Mouse (Mus musculus): Measurements from ENCODE around the gene Wrb. TPM values are rescaled to one million over a fixed set of nuclear protein-coding genes. Genes with fewer than 3 reads are reported as not detected.
"Not testable (repeated sequence)": the region's sequence is repeated elsewhere in the genome, so short reads cannot be mapped to it uniquely, and the experiment has no call there.

The Wrb gene
- 52.4 and 53.3 TPM in 2 replicates for polyA plus RNA-seq (2015; fragmentation: Nextera tagmentation; extraction: Ambion mirVana)

DNA sequence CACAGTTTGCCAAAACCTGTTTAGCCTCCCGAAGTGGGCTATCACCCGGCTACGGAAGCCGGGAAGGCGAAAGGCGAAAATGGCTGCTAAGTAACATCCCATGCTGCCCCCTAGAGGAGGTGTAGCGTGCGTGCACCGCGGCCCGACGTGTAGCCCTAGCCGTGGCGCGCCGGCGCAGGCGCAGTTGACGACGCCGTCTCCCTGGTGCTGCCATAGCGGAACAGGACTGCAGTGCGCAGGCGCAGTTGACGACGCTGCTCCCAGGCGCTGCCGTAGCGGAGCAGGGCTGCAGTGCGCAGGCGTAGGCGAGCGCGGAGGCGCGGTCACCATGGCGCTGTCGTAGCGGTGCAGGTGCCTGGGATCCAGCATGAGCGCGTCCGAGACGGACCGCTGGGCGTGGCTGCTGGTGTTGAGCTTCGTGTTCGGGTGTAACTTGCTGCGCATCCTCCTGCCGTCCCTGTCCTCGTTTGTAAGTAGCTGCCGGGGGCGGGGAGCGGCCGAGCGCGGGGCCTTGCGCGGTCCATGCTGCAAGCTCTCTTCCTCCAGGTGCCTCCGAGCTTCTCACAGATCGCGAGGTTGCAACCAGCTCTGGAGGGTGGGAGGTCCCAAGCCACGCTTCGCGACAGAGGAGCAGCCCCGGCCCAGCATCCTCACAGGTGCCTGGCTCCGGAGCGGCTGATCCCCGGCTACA lies at the start of gene Wrb:
TSS of gene Wrb (plus strand) at position 298 of the 691 bp plus-strand sequence.
- peak within 1 kb of the TSS; percentile 87 for H3K4me2 ChIP-seq (ENCODE audit: low read depth, low read length)
- peak within 1 kb of the TSS; percentile 36 for H3K27ac ChIP-seq (ENCODE audit: low read length)
- peak; percentile 94 for ATAC-seq (replicated peaks; ENCODE audit: extremely low read depth, insufficient read depth, low FRiP score)
- H3K9ac ChIP-seq (ENCODE audit: low read length), result peak within 1 kb of the TSS; percentile 81
- H3K4me1 ChIP-seq (ENCODE audit: control insufficient read depth, insufficient read depth, low read length), result peaks cover 23% of the 10 kb centered on the region
- H3K36me3 ChIP-seq (ENCODE audit: control insufficient read depth, insufficient read depth), result no peaks in the 10 kb centered on the region
- H3K9me3 ChIP-seq (replicated peaks; ENCODE audit: control insufficient read depth, low read length), result no peaks in the 10 kb centered on the region
- peak within 1 kb of the TSS; percentile 78 for H3K4me3 ChIP-seq (ENCODE audit: low read length)
- H3K27me3 ChIP-seq (ENCODE audit: control insufficient read depth, insufficient read depth, low read length), result no peaks in the 10 kb centered on the region
- WGBS, result under 1% methylated on average over 68 of the region's 68 CpGs

- no peaks in the 10 kb centered on the region for H3K36me3 ChIP-seq (ENCODE audit: control insufficient read depth, insufficient read depth)
- no peak overlapping the region for H3K4me3 ChIP-seq (ENCODE audit: low read length)
- no peak overlapping the region for H3K27ac ChIP-seq (ENCODE audit: low read length)
- no peak for ATAC-seq (replicated peaks; ENCODE audit: extremely low read depth, insufficient read depth, low FRiP score)
- H3K9me3 ChIP-seq (replicated peaks; ENCODE audit: control insufficient read depth, low read length), result no peaks in the 10 kb centered on the region
- no peak overlapping the region for H3K9ac ChIP-seq (ENCODE audit: low read length)
- no peaks in the 10 kb centered on the region for H3K27me3 ChIP-seq (ENCODE audit: control insufficient read depth, insufficient read depth, low read length)
- H3K4me2 ChIP-seq (ENCODE audit: low read depth, low read length), result no peak overlapping the region
- H3K4me1 ChIP-seq (ENCODE audit: control insufficient read depth, insufficient read depth, low read length), result peaks cover 11% of the 10 kb centered on the region; the same call in 1 of the 2 replicates
- WGBS, result 83% methylated on average over 5 of the region's 5 CpGs
Measured at GRCm38 (mm10) chr16:96095966-96096365, 49.2 kb upstream of the Wrb start.

DNA sequence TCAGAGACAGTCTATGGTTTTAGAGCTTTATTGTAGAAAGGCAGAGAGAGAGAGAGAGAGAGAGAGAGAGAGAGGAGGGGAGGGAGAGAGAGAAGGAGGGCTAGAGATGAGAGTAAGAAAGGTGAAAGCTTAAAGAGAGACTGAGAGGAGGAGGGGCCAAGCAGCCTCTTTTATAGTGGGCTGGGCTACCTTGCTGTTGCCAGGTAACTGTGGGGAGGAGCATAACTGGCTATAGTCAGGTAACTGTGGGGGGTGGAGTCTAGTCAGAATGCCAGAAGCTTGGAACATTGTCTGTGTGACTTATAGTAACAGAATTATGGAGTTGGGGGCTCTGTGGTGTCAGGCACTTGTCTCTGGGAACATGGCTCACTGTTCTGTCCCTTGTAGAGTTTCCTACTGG lies 47.4 kb upstream of the Wrb start:
- ATAC-seq (replicated peaks; ENCODE audit: extremely low read depth, insufficient read depth, low FRiP score); H3K9ac ChIP-seq (ENCODE audit: low read length); H3K27ac ChIP-seq (ENCODE audit: low read length); H3K4me3 ChIP-seq (ENCODE audit: low read length); H3K9me3 ChIP-seq (replicated peaks; ENCODE audit: control insufficient read depth, low read length); H3K4me2 ChIP-seq (ENCODE audit: low read depth, low read length); H3K4me1 ChIP-seq (ENCODE audit: control insufficient read depth, insufficient read depth, low read length); H3K27me3 ChIP-seq (ENCODE audit: control insufficient read depth, insufficient read depth, low read length); H3K36me3 ChIP-seq (ENCODE audit: control insufficient read depth, insufficient read depth): not testable (repeated sequence)

DNA sequence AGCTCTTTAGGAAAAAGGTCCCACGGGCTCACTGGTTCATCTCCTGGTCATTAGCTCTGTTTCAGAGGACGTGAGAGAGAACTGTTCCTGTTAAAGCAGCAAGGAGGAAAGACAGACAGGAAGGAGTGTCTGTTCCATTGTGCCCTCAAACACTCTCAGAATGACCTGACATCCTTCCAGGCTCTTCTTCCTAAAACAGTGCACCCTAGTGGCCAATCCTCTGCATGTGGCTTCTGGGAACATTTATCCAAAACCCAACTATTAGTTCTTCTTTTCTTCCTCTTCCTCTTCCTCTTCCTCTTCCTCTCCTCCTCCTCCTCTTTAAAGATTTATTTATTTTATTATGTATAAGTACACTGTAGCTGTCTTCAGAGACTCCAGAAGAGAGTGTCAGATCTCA lies 42.2 kb upstream of the Wrb start:
- Histone ChIP-seq H3K9ac (ENCODE audit: low read length) (no peak overlapping the region), H3K4me1 (ENCODE audit: control insufficient read depth, insufficient read depth, low read length) (0 out of 2 replicates have a peak, but pooled peaks cover 2% of the 10 kb centered on the region), H3K27ac (ENCODE audit: low read length) (no peak overlapping the region), H3K36me3 (ENCODE audit: control insufficient read depth, insufficient read depth) (no peaks in the 10 kb centered on the region), H3K4me3 (ENCODE audit: low read length) (no peak overlapping the region), H3K4me2 (ENCODE audit: low read depth, low read length) (no peak overlapping the region), H3K27me3 (ENCODE audit: control insufficient read depth, insufficient read depth, low read length) (no peaks in the 10 kb centered on the region), H3K9me3 (replicated peaks; ENCODE audit: control insufficient read depth, low read length) (no peaks in the 10 kb centered on the region)
- no peak for ATAC-seq (replicated peaks; ENCODE audit: extremely low read depth, insufficient read depth, low FRiP score)
- WGBS, result 47% methylated on average over 2 of the region's 2 CpGs

- Histone ChIP-seq H3K4me1 (ENCODE audit: control insufficient read depth, insufficient read depth, low read length) (peaks cover 4% of the 10 kb centered on the region; the same call in 1 of the 2 replicates), H3K4me2 (ENCODE audit: low read depth, low read length) (no peak overlapping the region), H3K36me3 (ENCODE audit: control insufficient read depth, insufficient read depth) (no peaks in the 10 kb centered on the region), H3K4me3 (ENCODE audit: low read length) (no peak overlapping the region), H3K9me3 (replicated peaks; ENCODE audit: control insufficient read depth, low read length) (no peaks in the 10 kb centered on the region), H3K9ac (ENCODE audit: low read length) (no peak overlapping the region), H3K27ac (ENCODE audit: low read length) (no peak overlapping the region), H3K27me3 (ENCODE audit: control insufficient read depth, insufficient read depth, low read length) (no peaks in the 10 kb centered on the region)
- WGBS, result 55% methylated on average over 4 of the region's 4 CpGs
- no peak for ATAC-seq (replicated peaks; ENCODE audit: extremely low read depth, insufficient read depth, low FRiP score)
Measured at GRCm38 (mm10) chr16:96109673-96110072, 35.5 kb upstream of the Wrb start.

DNA sequence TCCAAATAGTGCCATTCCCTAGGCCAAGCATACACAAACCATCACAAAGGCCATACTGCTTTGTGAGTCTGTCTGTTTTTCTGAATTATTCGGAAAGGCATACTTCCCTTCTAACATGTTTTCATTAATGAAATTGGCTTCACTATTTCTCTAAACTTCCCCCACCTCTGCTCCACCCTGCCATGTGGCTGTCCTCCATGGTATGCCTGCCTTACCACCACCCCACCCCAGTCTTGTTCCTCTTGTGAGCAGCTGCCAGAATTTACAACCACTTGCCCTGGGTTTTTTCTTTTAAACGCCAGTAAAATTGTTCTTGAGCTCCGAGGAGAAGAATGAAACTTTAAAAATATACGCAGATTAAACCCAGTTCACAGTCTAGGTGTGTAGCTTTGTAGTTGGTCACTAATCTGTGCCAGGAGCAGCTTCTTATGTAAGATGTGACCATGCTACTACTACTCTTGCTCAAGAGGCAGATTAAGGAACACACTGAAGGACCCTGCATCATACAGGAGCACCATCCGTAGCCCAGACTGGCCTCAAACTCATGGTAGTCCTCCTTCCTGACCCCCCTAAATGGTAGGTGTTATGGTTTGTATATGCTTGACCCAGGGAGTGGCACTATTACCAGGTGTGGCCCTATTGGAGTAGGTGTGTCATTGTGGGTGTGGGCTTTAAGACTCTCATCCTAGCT lies 34.4 kb upstream of the Wrb start:
- H3K9ac ChIP-seq (ENCODE audit: low read length), result no peak overlapping the region
- H3K4me2 ChIP-seq (ENCODE audit: low read depth, low read length), result no peak overlapping the region
- 75% methylated on average over 5 of the region's 5 CpGs for WGBS
- no peak overlapping the region for H3K27ac ChIP-seq (ENCODE audit: low read length)
- no peaks in the 10 kb centered on the region for H3K36me3 ChIP-seq (ENCODE audit: control insufficient read depth, insufficient read depth)
- H3K27me3 ChIP-seq (ENCODE audit: control insufficient read depth, insufficient read depth, low read length), result no peaks in the 10 kb centered on the region
- H3K9me3 ChIP-seq (replicated peaks; ENCODE audit: control insufficient read depth, low read length), result no peaks in the 10 kb centered on the region
- no peak overlapping the region for H3K4me3 ChIP-seq (ENCODE audit: low read length)
- no peak for ATAC-seq (replicated peaks; ENCODE audit: extremely low read depth, insufficient read depth, low FRiP score)
- peaks cover 2% of the 10 kb centered on the region; the same call in 1 of the 2 replicates for H3K4me1 ChIP-seq (ENCODE audit: control insufficient read depth, insufficient read depth, low read length)

GRCm38 (mm10) chr16:96112769-96113168 lies 32.4 kb upstream of the Wrb start:
- WGBS, result 39% methylated on average over 2 of the region's 2 CpGs
- peaks cover 2% of the 10 kb centered on the region; the same call in 1 of the 2 replicates for H3K4me1 ChIP-seq (ENCODE audit: control insufficient read depth, insufficient read depth, low read length)
- H3K36me3 ChIP-seq (ENCODE audit: control insufficient read depth, insufficient read depth), result no peaks in the 10 kb centered on the region

GRCm38 (mm10) chr16:96114729-96115128 lies 30.5 kb upstream of the Wrb start:
- ATAC-seq (replicated peaks; ENCODE audit: extremely low read depth, insufficient read depth, low FRiP score), result no peak
- no peaks in the 10 kb centered on the region for H3K36me3 ChIP-seq (ENCODE audit: control insufficient read depth, insufficient read depth)
- no peaks in the 10 kb centered on the region for H3K9me3 ChIP-seq (replicated peaks; ENCODE audit: control insufficient read depth, low read length)
- H3K9ac ChIP-seq (ENCODE audit: low read length), result no peak overlapping the region
- H3K4me1 ChIP-seq (ENCODE audit: control insufficient read depth, insufficient read depth, low read length), result peaks cover 2% of the 10 kb centered on the region; the same call in 1 of the 2 replicates
- 52% methylated on average over 4 of the region's 4 CpGs for WGBS
- H3K27me3 ChIP-seq (ENCODE audit: control insufficient read depth, insufficient read depth, low read length), result no peaks in the 10 kb centered on the region
- no peak overlapping the region for H3K4me2 ChIP-seq (ENCODE audit: low read depth, low read length)
- H3K4me3 ChIP-seq (ENCODE audit: low read length), result no peak overlapping the region
- no peak overlapping the region for H3K27ac ChIP-seq (ENCODE audit: low read length)

More at GRCm38 (mm10) chr16:96112769-96113168, 32.4 kb upstream of the Wrb start:
- H3K9me3 ChIP-seq (replicated peaks; ENCODE audit: control insufficient read depth, low read length), result no peaks in the 10 kb centered on the region
- no peak overlapping the region for H3K9ac ChIP-seq (ENCODE audit: low read length)
- H3K4me3 ChIP-seq (ENCODE audit: low read length), result no peak overlapping the region
- H3K27me3 ChIP-seq (ENCODE audit: control insufficient read depth, insufficient read depth, low read length), result no peaks in the 10 kb centered on the region
- H3K27ac ChIP-seq (ENCODE audit: low read length), result no peak overlapping the region
- ATAC-seq (replicated peaks; ENCODE audit: extremely low read depth, insufficient read depth, low FRiP score), result no peak
- H3K4me2 ChIP-seq (ENCODE audit: low read depth, low read length), result no peak overlapping the region

DNA sequence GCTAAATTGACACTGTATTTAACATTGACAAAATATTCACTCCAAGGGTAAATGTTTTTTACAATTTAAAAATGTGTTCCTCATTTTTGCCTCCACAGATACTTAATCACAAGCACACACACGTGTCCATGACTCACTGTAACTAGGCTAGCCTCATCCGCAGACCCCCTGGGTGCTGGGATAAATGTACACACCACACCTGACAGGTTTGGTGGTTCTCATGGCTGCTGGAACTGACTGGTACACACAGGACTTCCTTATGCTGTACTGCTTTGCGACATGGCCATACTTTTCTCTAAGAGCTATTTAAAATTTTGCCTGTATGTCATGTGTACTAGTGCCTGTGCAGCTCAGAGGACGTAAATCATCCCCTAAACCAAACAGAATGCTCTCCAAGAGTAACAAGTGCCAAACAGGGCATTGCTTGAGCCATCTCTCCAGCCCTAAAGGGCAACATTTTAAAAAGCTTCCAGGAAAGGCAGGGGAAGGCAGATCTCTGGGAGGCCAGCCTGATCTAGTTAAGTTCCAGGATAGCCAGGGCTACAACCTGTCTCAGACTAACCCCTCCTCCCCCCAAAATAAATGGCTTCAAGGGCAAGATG lies 25.1 kb upstream of the Wrb start:
- Histone ChIP-seq H3K27me3 (ENCODE audit: control insufficient read depth, insufficient read depth, low read length) (no peaks in the 10 kb centered on the region), H3K4me3 (ENCODE audit: low read length) (no peak overlapping the region), H3K9me3 (replicated peaks; ENCODE audit: control insufficient read depth, low read length) (no peaks in the 10 kb centered on the region), H3K9ac (ENCODE audit: low read length) (no peak overlapping the region), H3K4me2 (ENCODE audit: low read depth, low read length) (no peak overlapping the region), H3K36me3 (ENCODE audit: control insufficient read depth, insufficient read depth) (peaks cover 34% of the 10 kb centered on the region), H3K27ac (ENCODE audit: low read length) (no peak overlapping the region), H3K4me1 (ENCODE audit: control insufficient read depth, insufficient read depth, low read length) (peaks cover 3% of the 10 kb centered on the region)
- ATAC-seq (replicated peaks; ENCODE audit: extremely low read depth, insufficient read depth, low FRiP score), result no peak
- 68% methylated on average over 4 of the region's 4 CpGs for WGBS
